Mouse (Mus musculus) CH12.LX (cell line): ENCODE measurements around the gene Polr3b. TPM values are rescaled to one million over a fixed set of nuclear protein-coding genes. Genes with fewer than 3 reads are reported as not detected.

Experiments
- DNase-seq: peaks from one replicate; pipeline ENCODE4 v3.0.0-alpha.2; 2013; ENCODE audit errors: extremely low read depth
- H3K27ac ChIP-seq: 2 replicates; pipeline ENCODE4 v1.5.1; 2012; ENCODE audit warnings: low read depth, mild to moderate bottlenecking, control low read depth, moderate library complexity; ENCODE audit not compliant: insufficient read depth
- H3K27me3 ChIP-seq: replicated peaks from 2 replicates; pipeline ENCODE3; 2012; ENCODE audit warnings: inconsistent platforms
- H3K36me3 ChIP-seq, 2 experiments: replicated peaks in 1 of 2; 2 replicates each; pipeline versions ENCODE3 to v1.6.1; 2012; ENCODE audit warnings: inconsistent platforms in 1 of 2, low read length in 1 of 2, mild to moderate bottlenecking in 1 of 2, mixed read lengths in 1 of 2, moderate library complexity in 1 of 2; ENCODE audit not compliant: control insufficient read depth in 1 of 2, insufficient read depth in 1 of 2
- H3K4me1 ChIP-seq, 2 experiments: 2 replicates each; pipeline ENCODE4 v1.6.1; 2012; ENCODE audit warnings: inconsistent platforms in 1 of 2, moderate library complexity in 1 of 2; ENCODE audit not compliant: insufficient read depth in 2 of 2, control insufficient read depth in 1 of 2
- H3K4me2 ChIP-seq: 2 replicates; pipeline ENCODE4 v1.6.1; 2012; ENCODE audit warnings: low read depth, mild to moderate bottlenecking, control low read depth; ENCODE audit not compliant: poor library complexity, insufficient read depth, severe bottlenecking
- H3K4me3 ChIP-seq, 3 experiments: fragments of 150-350 bp in 1 of 3; sonication (generic) in 1 of 3; replicated peaks in 1 of 3; 2 replicates each; pipeline versions ENCODE3 to v1.5.1; 2011 to 2012; ENCODE audit warnings: low read depth in 2 of 3, low read length in 2 of 3, mild to moderate bottlenecking in 2 of 3, moderate library complexity in 2 of 3, control low read depth in 1 of 3, improper control_type of control experiment in 1 of 3, inconsistent platforms in 1 of 3, mixed read lengths in 1 of 3; ENCODE audit not compliant: poor library complexity in 1 of 3
- H3K79me2 ChIP-seq: replicated peaks from 2 replicates; pipeline ENCODE4 v1.6.1; 2012; ENCODE audit warnings: mild to moderate bottlenecking, moderate library complexity; ENCODE audit not compliant: control insufficient read depth, poor library complexity, insufficient read depth, severe bottlenecking; ENCODE audit errors: extremely low read depth
- H3K9ac ChIP-seq: 2 replicates; pipeline ENCODE4 v1.6.1; 2012; ENCODE audit warnings: low read depth, mild to moderate bottlenecking, control low read depth, moderate library complexity; ENCODE audit not compliant: insufficient read depth
- H3K9me3 ChIP-seq: replicated peaks from 2 replicates; pipeline ENCODE3; 2012; ENCODE audit warnings: low read length, inconsistent platforms, mixed read lengths
- BHLHE40 ChIP-seq: IDR thresholded peaks from 2 replicates; pipeline ENCODE4 v1.6.1; 2011; ENCODE audit warnings: mild to moderate bottlenecking, low read depth, low read length, improper control_type of control experiment
- CHD1 ChIP-seq: IDR thresholded peaks from 2 replicates; pipeline ENCODE4 v1.6.1; 2012; ENCODE audit warnings: low read depth, low read length, improper control_type of control experiment, inconsistent platforms
- CTCF ChIP-seq, 2 experiments: IDR thresholded peaks in 1 of 2; conservative IDR thresholded peaks in 1 of 2; 2 replicates each; pipeline ENCODE4 v1.5.1; 2011 to 2012; ENCODE audit warnings: low read depth in 2 of 2, low read length in 2 of 2, improper control_type of control experiment in 1 of 2, inconsistent platforms in 1 of 2, mild to moderate bottlenecking in 1 of 2, moderate library complexity in 1 of 2
- E2F4 ChIP-seq: IDR thresholded peaks from 2 replicates; pipeline ENCODE4 v1.6.1; 2011; ENCODE audit warnings: low read depth, low read length, improper control_type of control experiment; ENCODE audit not compliant: insufficient replicate concordance
- EP300 ChIP-seq: IDR thresholded peaks from 2 replicates; pipeline ENCODE4 v1.6.1; 2011; ENCODE audit warnings: low read length, improper control_type of control experiment
- ETS1 ChIP-seq: conservative IDR thresholded peaks from 2 replicates; pipeline ENCODE4 v1.6.1; 2012; ENCODE audit warnings: low read depth, mild to moderate bottlenecking, inconsistent platforms, low read length, improper control_type of control experiment, moderate library complexity
- JUND ChIP-seq: conservative IDR thresholded peaks from 2 replicates; pipeline ENCODE4 v1.6.1; 2011; ENCODE audit warnings: low read depth, low read length, improper control_type of control experiment
- KAT2A ChIP-seq: IDR thresholded peaks from 2 replicates; pipeline ENCODE4 v1.6.1; 2012; ENCODE audit warnings: low read length, improper control_type of control experiment, inconsistent platforms; ENCODE audit not compliant: insufficient replicate concordance
- MAFK ChIP-seq: IDR thresholded peaks from 2 replicates; pipeline ENCODE4 v1.6.1; 2011; ENCODE audit warnings: low read length, improper control_type of control experiment; ENCODE audit not compliant: insufficient replicate concordance
- MEF2A ChIP-seq: IDR thresholded peaks from 2 replicates; pipeline ENCODE4 v1.6.1; 2014; ENCODE audit warnings: low read depth, mild to moderate bottlenecking, inconsistent platforms, low read length, improper control_type of control experiment, borderline replicate concordance
- NELFE ChIP-seq: IDR thresholded peaks from 2 replicates; pipeline ENCODE4 v1.6.1; 2011; ENCODE audit warnings: low read depth, low read length, improper control_type of control experiment
- PAX5 ChIP-seq: IDR thresholded peaks from 2 replicates; pipeline ENCODE4 v1.6.1; 2012; ENCODE audit warnings: low read length, inconsistent platforms, mixed read lengths
- RAD21 ChIP-seq: IDR thresholded peaks from 2 replicates; pipeline ENCODE4 v1.6.1; 2011; ENCODE audit warnings: low read depth, mild to moderate bottlenecking, low read length, improper control_type of control experiment, moderate library complexity
- SIN3A ChIP-seq: IDR thresholded peaks from 2 replicates; pipeline ENCODE4 v1.6.1; 2012; ENCODE audit warnings: low read length, improper control_type of control experiment, inconsistent platforms
- SMC3 ChIP-seq: IDR thresholded peaks from 2 replicates; pipeline ENCODE4 v1.6.1; 2011; ENCODE audit warnings: low read depth, low read length, improper control_type of control experiment
- UBTF ChIP-seq: IDR thresholded peaks from 2 replicates; pipeline ENCODE4 v1.6.1; 2012; ENCODE audit warnings: low read depth, mild to moderate bottlenecking, inconsistent platforms, low read length, improper control_type of control experiment, moderate library complexity
- USF1 ChIP-seq: IDR thresholded peaks from 2 replicates; pipeline ENCODE4 v1.6.1; 2014; ENCODE audit warnings: low read depth, mild to moderate bottlenecking, inconsistent platforms, low read length, improper control_type of control experiment
- dilution Hi-C: fragments of 300-500 bp; cut with MboI; formaldehyde crosslinking; loops from 2 replicates; pipeline ENCODE4 v1.14.3; 2020; ENCODE audit warnings: low sequenced_read_pairs; ENCODE audit not compliant: extremely low pct_unique_long_range_greater_than_20kb, extremely low pct_ligation_motif_present
- in situ Hi-C: fragments of 300-500 bp; cut with MboI; formaldehyde crosslinking; loops from 3 replicates; pipeline ENCODE4 v1.14.3; 2019; ENCODE audit warnings: low sequenced_read_pairs, low pct_ligation_motif_present, low pct_unique_long_range_greater_than_20kb, mixed read lengths
- polyA plus RNA-seq: library from polyadenylated mRNA; unstranded; fragments of >175 nt; gene quantifications from 2 replicates; pipeline ENCODE4 v1.2.1, GENCODE M21; 2012; ENCODE audit warnings: low read depth; ENCODE audit not compliant: insufficient read length
- total RNA-seq, 2 experiments: library from RNA; depleted of rRNA; stranded (reverse); fragments of 300-350 nt in 1 of 2; fragments of >200 nt in 1 of 2; gene quantifications; 2 replicates each; pipeline ENCODE4 v1.2.3; 2012 to 2014

Gene Polr3b
- total and polyA plus RNA-seq, 3 experiments, result 13.0 to 20.8 (median 16.3) TPM

- in situ Hi-C loops, result no loop called here
- no peak for DNase-seq
- Histone ChIP-seq H3K9ac (no peak overlapping the region), H3K9me3 (no peaks in the 10 kb centered on the region), H3K27me3 (no peaks in the 10 kb centered on the region), H3K27ac (no peak overlapping the region), H3K4me2 (no peak overlapping the region), H3K4me1 (no peaks in the 10 kb centered on the region), H3K79me2 (no peaks in the 10 kb centered on the region), H3K4me3 (no peak overlapping the region), H3K36me3 (peaks cover 7 to 24% of the 10 kb centered on the region in 2 experiments)
- TF ChIP-seq ETS1, result no peak
- TF ChIP-seq BHLHE40, result no peak
- TF ChIP-seq MEF2A, result no peak
- TF ChIP-seq E2F4, result no peak
- no peak for TF ChIP-seq SIN3A
- TF ChIP-seq EP300, result no peak
- TF ChIP-seq KAT2A, result no peak
- dilution Hi-C loops, result no loop called here
These were observed 29.3 kb upstream of the Polr3b start for GRCm38 (mm10) chr10:84592745-84593144.

GRCm38 (mm10) chr10:84597127-84597785 lies 24.8 kb upstream of the Polr3b start:
- Histone ChIP-seq H3K27me3 (no peaks in the 10 kb centered on the region), H3K4me3 (no peak overlapping the region), H3K4me2 (no peak overlapping the region), H3K36me3 (peaks cover 0 to 6% of the 10 kb centered on the region in 2 experiments), H3K4me1 (no peaks in the 10 kb centered on the region), H3K27ac (no peak overlapping the region), H3K9ac (no peak overlapping the region), H3K9me3 (no peaks in the 10 kb centered on the region), H3K79me2 (no peaks in the 10 kb centered on the region)
- in situ Hi-C loops, result no loop called here
- no peak for TF ChIP-seq NELFE
- TF ChIP-seq UBTF, result no peak
- TF ChIP-seq EP300, result no peak
- no peak for TF ChIP-seq USF1
- TF ChIP-seq JUND, result no peak
- no peak for TF ChIP-seq PAX5
- no peak for TF ChIP-seq SIN3A
- dilution Hi-C loops, result no loop called here
- DNase-seq, result no peak

DNA sequence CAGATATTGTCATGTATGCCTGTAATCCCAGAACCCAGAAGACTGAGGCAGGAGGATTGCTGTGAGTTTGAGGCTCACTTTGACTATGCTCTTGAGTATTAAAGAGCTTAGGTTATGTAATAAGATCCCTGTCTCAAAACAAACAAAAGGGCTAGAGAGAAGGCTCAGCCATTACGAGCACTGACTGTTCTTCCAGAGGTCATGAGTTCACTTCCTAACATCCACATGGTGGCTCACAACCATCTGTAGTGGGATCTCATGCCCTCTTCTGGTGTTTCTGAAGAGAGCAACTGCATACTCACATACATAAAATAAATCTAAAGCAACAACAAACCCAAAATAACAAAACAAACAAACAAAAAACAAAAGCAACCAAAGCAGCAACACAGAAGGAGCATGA lies 23.9 kb upstream of the Polr3b start:
- DNase-seq, result no peak
- H3K9me3 ChIP-seq, result no peaks in the 10 kb centered on the region
- H3K79me2 ChIP-seq, result no peaks in the 10 kb centered on the region
- H3K4me3 ChIP-seq, result no peak overlapping the region
- peak; percentile 46 for TF ChIP-seq RAD21
- peak; percentile 60 for TF ChIP-seq SMC3
- no peak for TF ChIP-seq NELFE
- TF ChIP-seq CHD1, result no peak
- no peak for TF ChIP-seq MAFK
- no peak for TF ChIP-seq UBTF
- peak in 1 of 2 experiments; percentile 70; a peak in 2 of 4 replicates for TF ChIP-seq CTCF (conservative IDR thresholded peaks at IDR 0.05 in 1 of 2, IDR thresholded peaks at IDR 0.05 in 1 of 2; ENCODE audit: low read depth in 2 of 2, low read length in 2 of 2)
- H3K4me1 ChIP-seq, result no peaks in the 10 kb centered on the region
- H3K27me3 ChIP-seq, result no peaks in the 10 kb centered on the region
- peaks cover 0 to 6% of the 10 kb centered on the region in 2 experiments for H3K36me3 ChIP-seq
- dilution Hi-C loops (no loop called here), in situ Hi-C loops (no loop called here)
- H3K4me2 ChIP-seq, result no peak overlapping the region
- H3K9ac ChIP-seq, result no peak overlapping the region
- no peak overlapping the region for H3K27ac ChIP-seq
